Mouse (Mus musculus) spleen, adult 18-20 months (tissue): ENCODE results near the gene Gm47791.
A peak's percentile ranks its signal among the peaks of the same experiment; 100 is the strongest.

Experiments used
- DNase-seq, 2 experiments: peaks; one replicate each; pipeline ENCODE4 v3.0.0; 2022; ENCODE audit warnings: mixed read lengths in 2 of 2

Gene Gm47791

GRCm38 (mm10) chr1:82785546-82785945, 14.5 kb upstream of the Gm47791 start:
- DNase-seq, result no peak

GRCm38 (mm10) chr1:82783559-82783958, 12.5 kb upstream of the Gm47791 start:
- DNase-seq, result no peak

DNA sequence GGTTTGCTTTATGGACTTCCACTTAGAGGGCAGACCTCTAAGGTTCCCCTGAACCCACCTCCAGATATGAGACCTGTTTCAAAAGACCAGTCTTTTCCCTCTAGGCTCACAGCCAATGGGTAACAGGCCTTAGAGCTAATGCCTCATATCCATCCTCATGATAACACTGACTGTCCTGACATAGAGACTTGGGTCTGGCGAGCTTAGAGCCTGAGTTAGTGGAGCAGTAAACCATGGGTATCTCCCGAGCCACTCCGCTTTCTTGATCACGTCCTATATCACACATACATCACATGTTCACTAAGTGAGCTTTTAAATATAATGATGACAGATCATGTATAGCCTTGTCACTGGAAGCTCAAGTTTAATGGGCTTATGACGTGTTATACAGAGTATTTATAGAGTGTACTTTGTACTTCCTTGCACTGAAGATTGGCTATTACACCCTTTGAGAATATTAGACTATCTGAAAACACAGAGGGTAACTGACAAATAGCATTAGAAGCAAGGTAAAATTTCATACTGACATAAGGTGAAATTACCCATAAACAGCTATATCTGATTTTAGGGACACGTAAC, 8.4 kb upstream of the Gm47791 start:
- DNase-seq, result no peak

DNA sequence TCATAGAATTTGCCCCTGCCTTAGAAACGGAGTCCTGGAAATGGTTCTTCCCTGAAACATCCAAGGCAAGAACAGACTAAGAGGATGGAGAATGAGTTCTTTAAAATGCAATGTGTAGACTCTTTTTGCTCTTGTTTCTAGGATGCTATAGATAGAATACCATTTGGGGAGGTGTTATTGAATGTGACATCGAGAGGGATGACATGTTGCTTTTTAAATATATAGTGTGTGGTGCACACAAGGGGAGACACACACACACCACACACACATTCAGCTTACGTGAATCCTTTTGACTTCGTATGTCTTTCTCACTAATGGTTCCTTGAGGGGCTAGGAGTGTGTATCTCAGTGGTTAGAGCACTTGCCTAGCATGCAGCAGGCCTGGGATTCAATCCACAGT, 4.2 kb upstream of the Gm47791 start:
- no peak for DNase-seq

DNA sequence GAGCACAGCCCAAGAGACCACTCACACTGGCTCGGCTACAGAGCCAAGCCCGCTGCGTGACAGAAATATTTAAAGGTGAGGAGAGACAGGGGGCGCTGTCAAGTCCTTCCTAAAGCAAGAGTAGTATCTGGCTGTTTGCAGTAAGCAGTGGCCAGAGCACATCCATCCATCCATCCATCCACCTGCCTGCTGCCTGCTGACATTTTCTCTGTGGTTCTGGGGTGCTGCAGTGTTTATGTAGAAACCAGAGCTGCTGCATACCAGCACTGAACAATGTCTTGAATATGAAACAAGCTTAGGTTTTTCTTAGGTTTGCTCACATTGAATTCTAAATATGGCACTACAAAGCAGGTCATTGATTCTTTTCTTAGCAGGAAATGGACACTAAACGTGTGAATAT, 2.2 kb upstream of the Gm47791 start:
- DNase-seq, result no peak

DNA sequence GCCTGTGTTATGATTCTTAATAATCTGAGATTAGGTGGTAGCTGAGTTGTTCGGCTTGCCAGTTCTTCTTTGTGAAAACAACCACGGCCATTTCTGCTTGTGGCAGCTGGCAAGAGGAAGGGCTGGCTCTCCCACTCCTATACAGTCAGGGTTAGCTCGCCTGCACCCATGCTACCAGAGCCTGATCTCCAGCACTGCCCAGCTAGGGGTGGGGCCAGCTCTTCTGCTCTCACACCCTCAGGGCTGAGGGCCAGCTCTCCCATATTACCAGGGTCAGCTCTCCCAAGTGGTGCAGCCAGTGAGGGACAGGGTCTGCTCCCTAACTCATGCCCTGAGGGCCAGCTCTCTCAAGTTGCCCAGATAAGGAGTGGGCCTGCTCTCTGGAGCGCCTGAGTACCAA, 1.4 kb upstream of the Gm47791 start:
- DNase-seq, result no peak

- no peak for DNase-seq
These were observed 2.8 kb downstream of the Gm47791 start, which contains the start of gene Tm4sf20 for GRCm38 (mm10) chr1:82768269-82768668. Tm4sf20 (minus strand) TSS chr1:82768461.

GRCm38 (mm10) chr1:82766641-82767040, 4.4 kb downstream of the Gm47791 start:
- DNase-seq, result no peak

DNA sequence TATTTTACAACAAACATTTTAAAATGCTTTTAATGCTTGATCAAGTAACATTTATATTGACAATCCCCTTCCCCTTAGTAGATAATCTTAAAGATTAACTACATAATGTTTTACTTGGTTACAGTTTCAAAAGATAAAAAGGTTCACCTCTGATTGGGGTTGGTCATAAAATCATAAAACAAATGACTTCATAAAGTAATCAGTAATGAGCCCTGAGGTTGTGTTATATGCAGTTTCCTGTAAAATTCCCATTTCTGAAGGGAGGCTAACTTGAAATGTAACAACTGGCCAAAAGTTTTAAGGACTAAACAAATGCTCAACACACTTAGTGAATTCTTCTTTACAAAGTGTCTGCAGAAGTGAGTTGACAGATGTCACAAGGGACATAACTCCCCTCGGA, 4.8 kb downstream of the Gm47791 start:
- no peak for DNase-seq

- DNase-seq, result no peak
These were observed 8.8 kb downstream of the Gm47791 start for GRCm38 (mm10) chr1:82762274-82762673.

DNA sequence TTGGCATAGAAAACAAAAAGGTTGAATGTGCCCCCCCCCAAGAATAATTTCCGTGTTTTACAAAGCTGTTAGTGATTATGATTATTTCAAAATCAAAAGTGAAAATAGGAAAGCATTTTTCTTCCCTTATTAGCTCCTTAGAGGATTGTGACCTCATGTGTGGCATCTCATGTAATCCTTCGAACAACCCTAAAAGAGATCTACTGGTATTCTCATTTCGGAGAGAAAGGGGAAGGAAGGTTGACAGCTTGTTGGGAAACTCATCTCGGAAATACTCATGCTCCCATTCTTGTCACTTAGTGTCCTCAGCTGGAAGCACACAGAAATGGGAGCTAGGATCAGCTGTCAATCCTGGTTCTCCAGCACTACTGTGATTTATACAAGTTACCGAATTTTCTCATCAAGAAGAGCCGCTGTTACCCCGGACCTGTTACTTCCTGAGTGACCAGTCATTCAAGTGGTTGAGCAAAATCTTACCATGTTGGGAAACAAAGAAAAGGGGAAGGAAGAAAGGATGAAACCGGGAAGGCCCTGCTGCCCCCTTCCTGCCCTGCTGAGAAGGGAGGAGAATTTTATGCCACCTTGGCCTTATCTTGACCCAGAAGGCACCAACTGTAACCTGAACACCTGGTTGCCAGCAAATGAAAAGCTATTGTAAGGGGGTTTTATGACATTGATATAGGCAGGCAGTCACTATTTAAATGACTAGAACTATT, 9.4 kb downstream of the Gm47791 start:
- no peak for DNase-seq

DNA sequence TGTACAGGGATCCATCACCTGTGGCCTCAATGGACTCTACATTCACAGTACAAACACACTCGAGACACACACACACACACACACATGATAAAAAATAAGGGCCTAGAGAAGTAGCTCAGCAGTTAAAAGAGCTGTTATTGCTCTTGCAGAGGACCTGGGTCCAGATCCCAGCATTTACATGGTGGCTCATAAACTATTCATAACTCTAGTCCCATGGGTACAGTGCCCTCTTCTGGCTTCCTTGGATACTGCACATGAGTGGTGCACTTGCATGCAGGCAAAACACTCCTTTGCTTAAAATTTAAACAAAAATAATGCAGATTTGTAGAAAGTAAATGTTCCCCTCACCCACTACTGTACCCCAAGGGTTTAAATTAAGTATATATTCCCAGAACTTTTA, 11.5 kb downstream of the Gm47791 start:
- no peak for DNase-seq

- DNase-seq, result no peak
These were observed 23.2 kb downstream of the Gm47791 start for GRCm38 (mm10) chr1:82747714-82748452.

- DNase-seq, result no peak
These were observed 24.6 kb downstream of the Gm47791 start for GRCm38 (mm10) chr1:82746408-82746807.

DNA sequence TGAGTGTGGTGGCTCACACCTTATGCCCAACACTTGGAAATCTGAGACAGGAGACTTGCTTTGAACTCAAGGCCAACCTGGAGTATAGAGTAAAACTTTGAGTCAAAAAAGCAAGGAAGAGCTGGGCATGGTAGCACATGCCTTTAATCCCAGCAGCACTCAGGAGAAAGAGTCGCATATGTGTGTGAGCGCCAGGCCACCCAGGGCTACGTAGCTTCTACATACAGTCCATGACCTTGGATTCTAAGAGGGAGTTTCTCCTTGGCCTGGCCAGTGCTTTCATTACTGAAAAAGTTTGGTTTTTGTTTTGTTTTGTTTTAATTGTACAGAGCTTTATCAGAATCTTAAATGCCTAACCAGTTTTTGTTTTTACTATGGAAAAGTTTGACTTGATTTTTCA, 27.1 kb downstream of the Gm47791 start:
- no peak for DNase-seq

- DNase-seq, result no peak
These were observed 29.5 kb downstream of the Gm47791 start for GRCm38 (mm10) chr1:82741539-82741938.

GRCm38 (mm10) chr1:82738066-82738465, 33.0 kb downstream of the Gm47791 start:
- no peak for DNase-seq

DNA sequence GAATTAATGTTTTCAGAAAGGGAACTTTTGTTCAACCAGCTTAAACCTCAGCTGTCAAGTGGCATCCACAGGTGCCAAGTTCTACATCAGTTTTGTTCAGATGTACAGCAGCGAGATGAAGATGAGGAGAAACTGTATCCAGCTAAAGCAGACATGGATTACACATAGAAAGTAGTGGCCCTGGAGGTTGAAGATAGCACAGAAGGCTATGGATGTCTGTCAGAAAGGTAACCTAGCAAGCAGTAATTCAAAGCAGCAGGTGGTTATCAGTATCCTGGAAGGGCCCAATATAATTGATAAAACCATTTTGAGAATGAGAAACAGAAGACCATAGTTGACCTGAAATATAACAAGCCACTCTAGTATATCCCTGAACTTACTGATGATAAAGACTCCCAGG, 37.7 kb downstream of the Gm47791 start:
- no peak for DNase-seq

DNA sequence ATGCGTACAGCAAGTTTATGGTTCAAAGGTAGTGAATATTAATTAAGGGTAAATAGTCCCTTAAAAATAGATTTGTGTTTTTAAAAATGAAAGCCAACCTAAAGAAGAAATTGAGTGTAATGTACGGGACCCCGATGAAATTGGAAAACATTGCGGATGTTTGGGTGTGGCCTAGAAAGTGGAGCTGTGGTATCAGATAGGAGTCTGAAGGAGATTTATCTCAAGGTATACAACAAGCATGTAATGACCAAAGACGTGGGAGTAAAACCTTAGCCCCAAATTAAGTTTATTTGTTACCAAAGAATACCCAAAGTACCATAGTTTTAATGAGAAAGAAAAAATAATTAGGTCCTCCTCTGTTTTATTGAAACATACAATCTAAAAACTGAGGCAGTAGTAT, 44.6 kb downstream of the Gm47791 start:
- DNase-seq, result no peak

DNA sequence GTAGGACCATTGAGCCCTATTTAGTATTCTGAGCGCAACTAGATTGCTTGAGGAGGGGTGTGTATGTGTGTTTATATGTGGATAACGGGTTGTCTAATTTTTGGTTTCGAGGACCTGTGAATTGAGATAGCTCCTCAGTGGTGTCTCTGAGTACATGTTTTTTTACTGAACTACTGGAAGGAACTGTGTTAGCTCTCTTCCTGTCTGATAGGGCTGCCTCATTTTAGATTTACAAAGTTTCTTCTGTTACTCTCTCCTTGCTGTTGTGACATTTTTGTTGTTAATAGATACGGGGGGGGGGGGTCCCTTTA, 45.2 kb downstream of the Gm47791 start:
- no peak for DNase-seq

DNA sequence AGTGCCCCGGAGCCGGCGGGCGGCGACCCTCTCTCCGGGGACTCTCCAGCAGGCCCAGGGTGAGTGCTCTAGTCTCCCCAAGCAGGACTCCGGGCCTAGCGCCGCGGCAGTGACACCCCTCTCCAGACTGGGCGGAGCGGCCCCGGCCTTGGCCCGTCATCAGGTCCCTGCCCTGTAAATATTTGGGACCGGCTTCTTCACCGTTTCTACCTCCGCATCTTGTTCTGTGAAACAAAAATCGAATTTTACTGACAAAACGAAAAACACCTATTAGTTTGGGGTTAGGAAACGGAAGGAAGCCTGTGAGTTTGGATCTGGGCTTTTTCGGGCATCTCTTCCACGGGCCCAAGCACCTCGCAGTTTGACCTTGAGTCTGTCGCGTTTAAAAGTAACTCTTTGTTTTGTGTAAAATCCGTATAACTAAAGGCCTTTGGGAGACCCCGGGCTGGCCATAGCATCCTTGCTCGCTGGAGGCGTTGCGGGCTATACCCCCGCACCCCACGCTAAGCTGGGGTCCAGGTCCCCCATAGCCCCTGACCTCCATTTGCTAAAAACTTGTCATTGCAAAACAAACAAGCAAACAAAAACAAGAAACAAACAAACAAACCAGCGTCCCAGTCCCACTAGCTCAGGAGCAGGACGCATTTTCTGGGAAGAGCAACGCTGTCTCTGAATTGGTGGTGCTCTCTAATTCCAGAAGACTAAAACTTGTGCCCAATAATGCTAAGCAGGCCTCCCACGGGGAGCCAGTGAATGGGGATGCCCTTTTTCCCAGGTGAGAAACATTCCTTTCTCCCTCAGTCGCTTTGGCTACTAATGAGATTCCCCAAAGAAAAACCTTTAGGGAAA, 45.8 kb downstream of the Gm47791 start:
- DNase-seq, result no peak

DNA sequence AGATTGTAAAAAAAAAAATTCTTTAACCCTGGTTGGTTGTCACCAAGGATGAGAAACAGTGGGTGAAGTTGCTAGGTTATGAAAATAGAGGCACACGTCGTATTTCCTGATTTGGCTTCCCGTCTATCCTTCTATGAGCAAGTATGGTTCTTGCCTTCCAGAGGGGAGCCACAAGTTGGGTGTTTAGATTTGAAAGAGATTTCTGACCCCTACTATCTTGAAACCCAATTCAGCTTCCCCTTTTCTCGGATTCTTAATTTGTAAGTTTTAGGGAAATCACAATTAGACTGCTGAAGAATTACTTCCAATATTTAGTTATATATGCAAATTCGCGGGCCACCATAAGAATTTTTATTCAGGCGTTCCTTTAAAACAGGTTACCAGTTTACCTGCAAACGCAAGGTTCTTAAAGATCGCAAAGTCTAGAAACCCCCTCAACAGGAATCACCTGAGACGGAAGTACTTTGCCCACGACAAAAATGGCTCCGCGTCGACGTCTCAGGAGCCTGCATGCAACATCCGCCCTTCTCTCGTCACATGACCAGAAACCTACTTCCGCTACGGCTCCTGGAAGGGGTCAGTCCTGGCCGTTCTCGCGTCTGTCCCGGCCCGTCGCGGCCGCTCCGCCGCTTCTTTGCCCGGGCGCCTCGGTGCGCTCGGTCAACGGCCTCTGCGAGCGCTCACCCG, 46.6 kb downstream of the Gm47791 start, which contains the start of gene Mff:
Mff (plus strand) TSS at position 552 of the 687 bp plus-strand sequence.
- DNase-seq, result peak; percentile 84 to 91
